Mouse (Mus musculus) heart, embryonic 11.5 days (tissue): ENCODE results near the gene 2310039H08Rik. TPM values are rescaled to one million over a fixed set of nuclear protein-coding genes. Genes with fewer than 3 reads are reported as not detected.

Source experiments
- ATAC-seq: fragments of 200-750 bp; cut with Nextera tagmentation; replicated peaks from 2 replicates; pipeline ENCODE4 v1.8.0; 2017; ENCODE audit warnings: moderate library complexity; ENCODE audit not compliant: insufficient number of reproducible peaks, low FRiP score, low TSS enrichment
- H3K27ac ChIP-seq: fragments of 300-500 bp; sonication (generic); 2 replicates; pipeline ENCODE4 v1.5.1; 2014; ENCODE audit warnings: mild to moderate bottlenecking, low read depth, low read length
- H3K27me3 ChIP-seq: fragments of 300-500 bp; sonication (generic); 2 replicates; pipeline ENCODE4 v1.6.1; 2014; ENCODE audit warnings: mild to moderate bottlenecking, low read length, mixed read lengths; ENCODE audit not compliant: control insufficient read depth, insufficient read depth
- H3K36me3 ChIP-seq: fragments of 300-500 bp; sonication (generic); 2 replicates; pipeline ENCODE4 v1.6.1; 2014; ENCODE audit warnings: mild to moderate bottlenecking, low read length, moderate library complexity, mixed read lengths; ENCODE audit not compliant: control insufficient read depth, insufficient read depth
- H3K4me1 ChIP-seq: fragments of 300-500 bp; sonication (generic); 2 replicates; pipeline ENCODE4 v1.6.1; 2014; ENCODE audit warnings: low read length; ENCODE audit not compliant: control insufficient read depth, insufficient read depth
- H3K4me2 ChIP-seq: fragments of 300-500 bp; sonication (generic); 2 replicates; pipeline ENCODE4 v1.6.1; 2014; ENCODE audit warnings: mild to moderate bottlenecking, moderate library complexity
- H3K4me3 ChIP-seq: fragments of 300-500 bp; sonication (generic); 2 replicates; pipeline ENCODE4 v1.5.1; 2014; ENCODE audit warnings: low read depth, low read length
- H3K9ac ChIP-seq: fragments of 300-500 bp; sonication (generic); 2 replicates; pipeline ENCODE4 v1.6.1; 2014; ENCODE audit warnings: mild to moderate bottlenecking, low read depth, low read length, moderate library complexity
- H3K9me3 ChIP-seq: fragments of 300-500 bp; sonication (generic); replicated peaks from 2 replicates; pipeline ENCODE4 v1.6.1; 2016; ENCODE audit warnings: low read length; ENCODE audit not compliant: control insufficient read depth
- WGBS: fragments of 180-500 bp; shearing (Covaris S2); extraction: QIAGEN DNeasy Blood & Tissue Kit; methylation state at CpG from one replicate; pipeline ENCODE4 v1.1.7; 2014; ENCODE audit not compliant: insufficient replicate concordance; 5-methylcytosine and 5-hydroxymethylcytosine counted together
- polyA plus RNA-seq: library from polyadenylated mRNA; unstranded; fragments of >200 nt; fragmentation: Nextera tagmentation; extraction: Ambion mirVana; gene quantifications from 2 replicates; pipeline ENCODE4 v1.2.1, GENCODE M21; 2014

Gene 2310039H08Rik
- polyA plus RNA-seq, 1 experiment from 2014 or later: 45.3 TPM

- no peaks in the 10 kb centered on the region for H3K9me3 ChIP-seq
- H3K4me3 ChIP-seq: no peak overlapping the region
- H3K36me3 ChIP-seq: peaks cover 12% of the 10 kb centered on the region
- no peak overlapping the region for H3K4me2 ChIP-seq
- no peak overlapping the region for H3K27ac ChIP-seq
- ATAC-seq: no peak
- no peaks in the 10 kb centered on the region for H3K27me3 ChIP-seq
- no peak overlapping the region for H3K9ac ChIP-seq
- 81% methylated on average over 6 of the region's 6 CpGs for WGBS
- 0 out of 2 replicates have a peak, but pooled peaks cover 3% of the 10 kb centered on the region for H3K4me1 ChIP-seq
Observed at GRCm38 (mm10) chr17:46801761-46802160, 29.3 kb downstream of the 2310039H08Rik start.

GRCm38 (mm10) chr17:46808376-46808775 is 35.9 kb downstream of the 2310039H08Rik start:
- H3K9ac ChIP-seq: no peak overlapping the region
- ATAC-seq: no peak
- no peaks in the 10 kb centered on the region for H3K27me3 ChIP-seq
- peaks cover 7% of the 10 kb centered on the region for H3K36me3 ChIP-seq
- H3K9me3 ChIP-seq: no peaks in the 10 kb centered on the region
- H3K4me3 ChIP-seq: no peak overlapping the region
- H3K27ac ChIP-seq: no peak overlapping the region
- no peaks in the 10 kb centered on the region for H3K4me1 ChIP-seq
- H3K4me2 ChIP-seq: no peak overlapping the region
- 89% methylated on average over 10 of the region's 10 CpGs for WGBS

GRCm38 (mm10) chr17:46809131-46809830 is 36.8 kb downstream of the 2310039H08Rik start:
- no peak for ATAC-seq
- no peaks in the 10 kb centered on the region for H3K27me3 ChIP-seq
- no peaks in the 10 kb centered on the region for H3K4me1 ChIP-seq
- no peak overlapping the region for H3K9ac ChIP-seq
- H3K27ac ChIP-seq: no peak overlapping the region
- H3K4me3 ChIP-seq: no peak overlapping the region
- H3K36me3 ChIP-seq: peaks cover 11% of the 10 kb centered on the region
- WGBS: 79% methylated on average over 6 of the region's 6 CpGs
- H3K9me3 ChIP-seq: no peaks in the 10 kb centered on the region
- H3K4me2 ChIP-seq: no peak overlapping the region

GRCm38 (mm10) chr17:46810672-46811071 is 38.2 kb downstream of the 2310039H08Rik start:
- Histone ChIP-seq H3K4me3 (no peak overlapping the region), H3K9me3 (no peaks in the 10 kb centered on the region), H3K27me3 (no peaks in the 10 kb centered on the region), H3K9ac (no peak overlapping the region), H3K4me2 (no peak overlapping the region), H3K4me1 (no peaks in the 10 kb centered on the region), H3K36me3 (peaks cover 8% of the 10 kb centered on the region), H3K27ac (no peak overlapping the region)
- no peak for ATAC-seq
- WGBS: 85% methylated on average over 3 of the region's 3 CpGs

GRCm38 (mm10) chr17:46812442-46812841 is 40.0 kb downstream of the 2310039H08Rik start:
- H3K4me2 ChIP-seq: no peak overlapping the region
- ATAC-seq: no peak
- H3K27me3 ChIP-seq: no peaks in the 10 kb centered on the region
- no peak overlapping the region for H3K27ac ChIP-seq
- no peak overlapping the region for H3K9ac ChIP-seq
- no peaks in the 10 kb centered on the region for H3K9me3 ChIP-seq
- 81% methylated on average over 1 of the region's 1 CpGs for WGBS
- no peaks in the 10 kb centered on the region for H3K4me1 ChIP-seq
- H3K36me3 ChIP-seq: 0 out of 2 replicates have a peak, but pooled peaks cover 3% of the 10 kb centered on the region
- H3K4me3 ChIP-seq: no peak overlapping the region

- Histone ChIP-seq H3K27me3 (no peaks in the 10 kb centered on the region), H3K4me3 (no peak overlapping the region), H3K36me3 (0 out of 2 replicates have a peak, but pooled peaks cover 3% of the 10 kb centered on the region), H3K9ac (no peak overlapping the region), H3K4me2 (no peak overlapping the region), H3K27ac (no peak overlapping the region), H3K4me1 (no peaks in the 10 kb centered on the region), H3K9me3 (no peaks in the 10 kb centered on the region)
- 80% methylated on average over 8 of the region's 8 CpGs for WGBS
- ATAC-seq: no peak
Observed at GRCm38 (mm10) chr17:46813637-46814036, 41.2 kb downstream of the 2310039H08Rik start.

DNA sequence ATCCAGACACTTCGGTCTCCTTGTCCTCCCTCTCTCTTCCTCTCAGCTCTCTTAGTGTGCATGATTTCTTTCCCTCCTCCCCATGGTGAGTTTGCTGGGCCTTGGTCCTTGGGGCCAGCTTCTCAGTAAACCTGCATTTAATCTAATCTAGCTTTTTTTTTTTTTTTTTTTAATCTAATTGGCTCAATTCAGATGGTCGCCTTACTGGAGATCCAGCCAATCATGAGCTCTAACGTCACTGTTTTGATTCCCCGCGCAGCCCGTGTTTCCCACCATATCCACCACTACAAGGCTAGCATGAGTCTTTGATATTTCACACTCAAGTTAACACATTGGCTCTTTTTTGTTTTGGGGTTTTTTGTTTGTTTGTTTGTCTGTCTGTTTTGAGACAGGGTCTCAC is 42.1 kb downstream of the 2310039H08Rik start:
- Histone ChIP-seq H3K4me1 (no peaks in the 10 kb centered on the region), H3K27me3 (no peaks in the 10 kb centered on the region), H3K4me2 (no peak overlapping the region), H3K9me3 (no peaks in the 10 kb centered on the region), H3K36me3 (0 out of 2 replicates have a peak, but pooled peaks cover 3% of the 10 kb centered on the region), H3K4me3 (no peak overlapping the region), H3K9ac (no peak overlapping the region), H3K27ac (no peak overlapping the region)
- no peak for ATAC-seq
- WGBS: 87% methylated on average over 6 of the region's 6 CpGs

DNA sequence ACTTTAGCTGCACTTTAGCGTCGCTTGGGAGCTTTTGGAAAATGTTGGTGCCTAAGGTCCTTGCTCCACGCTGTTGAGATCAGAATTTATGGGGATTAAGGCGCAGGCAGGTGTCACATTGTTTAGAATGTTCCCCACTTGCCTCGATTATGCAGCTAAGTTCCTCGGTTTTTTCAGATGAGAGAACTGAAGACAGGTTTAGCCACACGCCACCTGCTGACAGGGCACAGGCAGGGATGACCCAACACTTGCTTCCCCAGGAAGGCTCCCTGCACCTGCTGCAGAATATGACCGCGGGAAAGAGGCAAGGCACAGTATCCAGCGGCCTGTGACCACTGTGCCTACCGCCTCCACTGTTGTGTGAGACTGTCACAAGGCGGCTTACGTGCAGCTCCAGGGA is 43.9 kb downstream of the 2310039H08Rik start:
- H3K27ac ChIP-seq: no peak overlapping the region
- no peak overlapping the region for H3K4me2 ChIP-seq
- no peak overlapping the region for H3K9ac ChIP-seq
- H3K27me3 ChIP-seq: no peaks in the 10 kb centered on the region
- WGBS: 81% methylated on average over 13 of the region's 13 CpGs
- no peak overlapping the region for H3K4me3 ChIP-seq
- ATAC-seq: no peak
- H3K4me1 ChIP-seq: no peaks in the 10 kb centered on the region
- H3K36me3 ChIP-seq: peaks cover 9% of the 10 kb centered on the region; the same call in 1 of the 2 replicates
- H3K9me3 ChIP-seq: no peaks in the 10 kb centered on the region

DNA sequence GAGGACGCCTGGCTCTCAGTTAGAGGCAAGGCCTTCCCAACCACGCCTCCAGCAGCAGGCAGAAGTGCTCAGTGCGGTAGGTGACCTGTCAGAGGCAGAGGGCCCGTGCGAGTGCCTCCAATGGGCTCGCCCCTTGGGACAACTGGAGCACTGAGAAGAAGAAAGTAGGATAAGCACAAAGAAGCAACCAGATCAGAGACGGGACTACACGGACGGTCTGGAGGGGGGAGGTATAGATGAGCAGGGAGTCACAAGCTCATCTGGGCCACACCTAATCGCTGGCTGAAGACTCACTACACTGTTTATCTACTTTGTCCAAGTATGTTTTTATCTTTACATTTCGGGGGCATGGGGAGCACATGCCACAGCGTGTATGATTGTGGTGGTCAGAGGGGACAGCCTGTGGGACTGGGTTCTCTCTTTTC is 45.3 kb downstream of the 2310039H08Rik start:
- H3K4me3 ChIP-seq: no peak overlapping the region
- ATAC-seq: no peak
- no peak overlapping the region for H3K27ac ChIP-seq
- no peaks in the 10 kb centered on the region for H3K27me3 ChIP-seq
- WGBS: 73% methylated on average over 12 of the region's 12 CpGs
- no peaks in the 10 kb centered on the region for H3K9me3 ChIP-seq
- H3K9ac ChIP-seq: no peak overlapping the region
- H3K36me3 ChIP-seq: peaks cover 9% of the 10 kb centered on the region; the same call in 1 of the 2 replicates
- H3K4me1 ChIP-seq: no peaks in the 10 kb centered on the region
- no peak overlapping the region for H3K4me2 ChIP-seq
